In genomic region chr11:74619956-74620300, GRCm38 (mm10) we compare ENCODE assay signal across 10 mouse cellular contexts. TPM values are rescaled to one million over a fixed set of nuclear protein-coding genes. Genes with fewer than 3 reads are reported as not detected.
DNase-seq lines count a peak whose midpoint lies in the region; ATAC-seq and TF ChIP-seq lines count a peak whose summit lies in the region.
"Had no signal": no experiment of that assay in that cellular context is flagged by ENCODE, and none has a peak within 500 bp of the region (broad histone marks: within the 10 kb centered on the region; RNA-seq: fewer than 3 reads in every experiment).

No protein-coding gene starts in this region.

- 5% methylated on average over 16 of the region's 16 CpGs for WGBS in lung, embryonic 14.5 days
- WGBS in forebrain, embryonic 15.5 days: under 1% methylated on average over 16 of the region's 16 CpGs
- 3% methylated on average over 16 of the region's 16 CpGs for WGBS in limb, embryonic 14.5 days
- 7% methylated on average over 16 of the region's 16 CpGs for WGBS in small intestine, adult 2 months

- H3K4me2 ChIP-seq in lung, embryonic 14.5 days: peak overlapping the region; percentile 59
- peak overlapping the region; percentile 79 for H3K4me2 ChIP-seq in forebrain, embryonic 15.5 days (replicated peaks)
- H3K4me2 ChIP-seq in limb, embryonic 14.5 days (replicated peaks; ENCODE audit: low read depth, low read length, severe bottlenecking): peak overlapping the region; percentile 41

- peaks cover 4% of the 10 kb centered on the region; the same call in 1 of the 2 replicates for H3K4me1 ChIP-seq in lung, embryonic 14.5 days (ENCODE audit: insufficient read depth)
- H3K4me1 ChIP-seq in forebrain, embryonic 15.5 days: peaks cover 16% of the 10 kb centered on the region
- no peaks in the 10 kb centered on the region for H3K4me1 ChIP-seq in limb, embryonic 14.5 days (ENCODE audit: control insufficient read depth, insufficient read depth, low read length)
- H3K4me1 ChIP-seq in small intestine, adult 2 months (ENCODE audit: control insufficient read depth, insufficient read depth, insufficient read length, low read length): peaks cover 13% of the 10 kb centered on the region

- H3K4me3 ChIP-seq in lung, embryonic 14.5 days (ENCODE audit: low read depth, low read length): peak overlapping the region; percentile 29
- H3K4me3 ChIP-seq in forebrain, embryonic 15.5 days: peak overlapping the region; percentile 86
- H3K4me3 ChIP-seq in limb, embryonic 14.5 days (replicated peaks; ENCODE audit: low read length): peak overlapping the region; percentile 25
- peak overlapping the region; percentile 13; the same call in 1 of the 2 replicates for H3K4me3 ChIP-seq in small intestine, adult 2 months (ENCODE audit: low read depth, low read length)
- H3K4me3 ChIP-seq: gastrocnemius, adult 2 months had no signal

- no peak for DNase-seq in lung, embryonic 14.5 days
- DNase-seq in lung, postnatal 10 days: no peak
- DNase-seq in limb, embryonic 14.5 days (ENCODE audit: low spot score): no peak
- DNase-seq in ovary, postnatal 14 days (ENCODE audit: low spot score): no peak
- DNase-seq in thymus, postnatal 10 days (ENCODE audit: low spot score in 2 of 2): no peak
- no peak for DNase-seq in right cerebral cortex, postnatal 36 days (ENCODE audit: low spot score in 2 of 2)
- DNase-seq: gastrocnemius, adult 2 months; lung, postnatal 36 days had no signal

- no peaks in the 10 kb centered on the region for H3K36me3 ChIP-seq in lung, embryonic 14.5 days (ENCODE audit: insufficient read depth)
- no peaks in the 10 kb centered on the region for H3K36me3 ChIP-seq in forebrain, embryonic 15.5 days
- no peaks in the 10 kb centered on the region for H3K36me3 ChIP-seq in limb, embryonic 14.5 days (ENCODE audit: control insufficient read depth, insufficient read depth, low read length)
- H3K36me3 ChIP-seq in small intestine, adult 2 months (ENCODE audit: control insufficient read depth, insufficient read depth, low read length): no peaks in the 10 kb centered on the region

- H3K9me3 ChIP-seq in lung, embryonic 14.5 days (ENCODE audit: low read depth, low read length): no peaks in the 10 kb centered on the region
- no peaks in the 10 kb centered on the region for H3K9me3 ChIP-seq in forebrain, embryonic 15.5 days
- no peaks in the 10 kb centered on the region for H3K9me3 ChIP-seq in limb, embryonic 14.5 days (ENCODE audit: control insufficient read depth, low read length)

- no peak for ATAC-seq in lung, embryonic 14.5 days (ENCODE audit: insufficient read depth)
- ATAC-seq in forebrain, embryonic 15.5 days (replicated peaks): no peak; the same call in 1 of the 2 replicates
- no peak for ATAC-seq in limb, embryonic 14.5 days (ENCODE audit: low FRiP score, low read depth)

- H3K27ac ChIP-seq in lung, embryonic 14.5 days (ENCODE audit: low read depth): no peak overlapping the region
- no peak overlapping the region for H3K27ac ChIP-seq in forebrain, embryonic 15.5 days (replicated peaks)
- H3K27ac ChIP-seq in limb, embryonic 14.5 days (replicated peaks; ENCODE audit: low read depth, low read length): no peak overlapping the region
- no peak overlapping the region for H3K27ac ChIP-seq in small intestine, adult 2 months (ENCODE audit: insufficient read depth, low read depth, low read length)
- H3K27ac ChIP-seq: gastrocnemius, adult 2 months had no signal

- no peak for TF ChIP-seq POLR2A in limb, embryonic 14.5 days (IDR thresholded peaks at IDR 0.05; ENCODE audit: borderline replicate concordance, extremely low read depth, insufficient read depth, insufficient read length)
- TF ChIP-seq POLR2A in small intestine, adult 2 months (IDR thresholded peaks at IDR 0.05; ENCODE audit: low read depth, low read length): no peak

- TF ChIP-seq CTCF in lung, embryonic 14.5 days (IDR thresholded peaks at IDR 0.05; ENCODE audit: low read depth): no peak
- TF ChIP-seq CTCF in small intestine, adult 2 months (IDR thresholded peaks at IDR 0.05; ENCODE audit: extremely low read depth, insufficient read length, insufficient replicate concordance, low read depth, low read length): no peak

- H3K27me3 ChIP-seq in lung, embryonic 14.5 days (ENCODE audit: insufficient read depth, low read length): peaks cover 21% of the 10 kb centered on the region
- peaks cover 26% of the 10 kb centered on the region for H3K27me3 ChIP-seq in forebrain, embryonic 15.5 days
- H3K27me3 ChIP-seq in limb, embryonic 14.5 days (ENCODE audit: control insufficient read depth, insufficient read depth, low read length): peaks cover 23% of the 10 kb centered on the region
- peaks cover 12% of the 10 kb centered on the region for H3K27me3 ChIP-seq in small intestine, adult 2 months (ENCODE audit: control insufficient read depth, insufficient read depth, low read length)

- no peak overlapping the region for H3K9ac ChIP-seq in lung, embryonic 14.5 days
- peak overlapping the region; percentile 82 for H3K9ac ChIP-seq in forebrain, embryonic 15.5 days (replicated peaks)
- no peak overlapping the region for H3K9ac ChIP-seq in limb, embryonic 14.5 days (ENCODE audit: low read depth, low read length, severe bottlenecking)

RNA-seq across cellular contexts. Expression of gene Ccdc92b, which starts 0.5 kb away (rescaled TPM):
- polyA plus RNA-seq in lung, embryonic 14.5 days (2014; fragmentation: Nextera tagmentation; extraction: Ambion mirVana): 0.28 and 0.38 TPM in 2 replicates
- 3.1 and 3.7 TPM in 2 replicates for polyA plus RNA-seq in forebrain, embryonic 15.5 days (2015; fragmentation: Nextera tagmentation; extraction: Ambion mirVana)
- polyA plus RNA-seq in limb, embryonic 14.5 days (2012; rRNA removed): 0.46 and 0.50 TPM in 2 replicates
- polyA plus RNA-seq in limb, embryonic 14.5 days (2014; fragmentation: Nextera tagmentation; extraction: Ambion mirVana): 0.36 and 0.64 TPM in 2 replicates
- polyA plus RNA-seq in small intestine, adult 2 months (2012; rRNA removed): 0.42 and 0.77 TPM in 2 replicates

RNA-seq across cellular contexts. Expression of gene Rap1gap2, which starts 9.2 kb away (rescaled TPM):
- polyA plus RNA-seq in lung, embryonic 14.5 days (2014; fragmentation: Nextera tagmentation; extraction: Ambion mirVana): 2.3 and 2.6 TPM in 2 replicates
- polyA plus RNA-seq in forebrain, embryonic 15.5 days (2015; fragmentation: Nextera tagmentation; extraction: Ambion mirVana): 8.9 and 10.1 TPM in 2 replicates
- 3.5 and 4.1 TPM in 2 replicates for polyA plus RNA-seq in limb, embryonic 14.5 days (2012; rRNA removed)
- 1.1 and 1.8 TPM in 2 replicates for polyA plus RNA-seq in limb, embryonic 14.5 days (2014; fragmentation: Nextera tagmentation; extraction: Ambion mirVana)
- polyA plus RNA-seq in small intestine, adult 2 months (2012; rRNA removed): 10.5 and 18.4 TPM in 2 replicates

RNA-seq across cellular contexts. Expression of gene Cluh, which starts 29.4 kb away (rescaled TPM):
- polyA plus RNA-seq in lung, embryonic 14.5 days (2014; fragmentation: Nextera tagmentation; extraction: Ambion mirVana): 21.5 and 23.8 TPM in 2 replicates
- polyA plus RNA-seq in forebrain, embryonic 15.5 days (2015; fragmentation: Nextera tagmentation; extraction: Ambion mirVana): 11.9 and 12.5 TPM in 2 replicates
- 44.8 and 48.8 TPM in 2 replicates for polyA plus RNA-seq in limb, embryonic 14.5 days (2012; rRNA removed)
- 21.3 and 21.7 TPM in 2 replicates for polyA plus RNA-seq in limb, embryonic 14.5 days (2014; fragmentation: Nextera tagmentation; extraction: Ambion mirVana)
- 34.2 and 49.0 TPM in 2 replicates for polyA plus RNA-seq in small intestine, adult 2 months (2012; rRNA removed)

Comparison
In these comparisons a context has a peak if more than half of its experiments do, and no peak if none do; other contexts are left out.
1. H3K4me3 ChIP-seq: peak in every context shown above with its lines; median percentile 86 in forebrain, embryonic 15.5 days; 29 in lung, embryonic 14.5 days; 25 in limb, embryonic 14.5 days; 13 in small intestine, adult 2 months.